Mouse (Mus musculus): ENCODE results near the gene Fbp1.

Fbp1 gene

DNA sequence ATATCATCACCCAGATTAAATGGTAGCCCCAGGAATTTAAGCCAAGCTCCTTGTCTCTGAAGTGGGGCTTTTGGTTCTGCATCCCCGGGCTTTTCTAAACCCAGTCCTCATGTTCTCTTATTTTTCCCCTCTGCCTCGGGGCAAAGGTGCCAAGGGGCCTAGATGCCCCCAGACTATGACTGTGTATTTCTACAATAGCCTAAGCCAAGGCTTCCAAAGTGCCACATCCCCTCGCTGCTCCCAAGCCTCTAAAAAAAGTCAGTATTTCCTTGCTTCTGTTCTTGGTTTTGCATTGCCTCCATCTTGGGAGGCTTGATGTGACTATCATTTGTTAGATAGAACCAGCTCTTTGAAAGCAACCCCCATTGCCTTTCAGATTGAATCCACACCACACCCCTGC, 3.5 kb downstream of the Fbp1 start:
- in situ Hi-C loops (cut with MboI, MseI) = no loop called here

DNA sequence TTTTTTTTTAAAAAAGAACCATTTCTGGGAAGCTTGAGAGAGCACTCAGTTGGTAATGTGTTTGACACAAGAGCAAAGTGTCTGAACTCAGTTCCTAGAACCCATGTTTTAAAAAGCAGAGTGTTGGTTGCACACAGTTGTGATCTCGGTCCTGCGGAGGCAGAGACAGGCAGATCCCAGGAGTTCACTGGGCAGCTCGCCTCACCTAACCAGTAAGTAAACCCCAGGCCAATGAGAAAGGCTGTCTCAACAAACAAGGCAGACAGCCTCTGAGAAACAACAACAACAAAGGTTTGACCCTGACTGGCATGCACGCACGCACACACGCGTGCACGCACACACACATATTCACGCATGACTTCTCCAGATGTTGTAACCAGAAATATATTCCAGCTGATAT, 4.2 kb downstream of the Fbp1 start:
- in situ Hi-C loops (cut with MboI, MseI) = no loop called here

DNA sequence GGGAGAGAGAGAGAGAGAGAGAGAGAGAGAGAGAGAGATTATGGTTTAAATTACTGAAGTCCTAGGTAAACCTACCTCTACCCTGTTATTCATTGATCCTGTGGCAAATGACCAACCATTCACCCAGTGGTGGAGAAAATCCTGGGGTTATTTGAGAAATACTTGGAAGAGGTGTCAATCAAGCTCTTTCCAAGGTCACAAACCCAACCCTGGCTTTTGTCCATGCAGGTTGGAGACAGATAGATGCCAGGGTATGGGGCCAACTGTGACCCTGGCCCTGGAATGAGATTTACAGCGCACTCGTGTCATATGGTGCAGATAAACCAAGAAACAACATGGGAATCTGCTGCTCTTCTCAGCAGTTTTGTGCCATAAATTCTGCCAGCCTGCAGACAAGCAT, 4.6 kb downstream of the Fbp1 start:
- in situ Hi-C loops (cut with MboI, MseI) = no loop called here

GRCm38 (mm10) chr13:62882856-62883255, 5.2 kb downstream of the Fbp1 start:
- in situ Hi-C loops (cut with MboI, MseI) = no loop called here

DNA sequence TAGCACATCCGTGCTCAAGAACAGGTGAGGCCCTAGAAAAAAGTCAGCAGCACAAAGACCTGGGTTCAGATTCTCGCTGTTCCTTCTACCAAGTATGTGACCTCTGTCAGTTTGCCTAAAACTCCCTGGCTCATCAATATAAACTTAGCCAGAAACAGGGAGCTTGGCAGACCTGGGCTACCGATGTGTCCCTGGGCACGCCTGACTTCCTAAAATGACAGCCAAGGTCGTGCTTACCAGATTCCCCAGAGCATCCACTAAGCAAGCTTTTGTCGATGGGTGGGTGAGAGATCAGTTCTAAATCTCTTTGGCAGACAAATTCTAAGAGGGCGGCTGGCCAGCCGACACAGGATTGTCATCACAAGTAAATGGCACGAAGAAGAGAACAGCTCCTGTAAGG, 6.7 kb downstream of the Fbp1 start:
- in situ Hi-C loops (cut with MboI, MseI) = no loop called here

- in situ Hi-C loops (cut with MboI, MseI) = no loop called here
Measured at GRCm38 (mm10) chr13:62879831-62880615, 8.1 kb downstream of the Fbp1 start.

DNA sequence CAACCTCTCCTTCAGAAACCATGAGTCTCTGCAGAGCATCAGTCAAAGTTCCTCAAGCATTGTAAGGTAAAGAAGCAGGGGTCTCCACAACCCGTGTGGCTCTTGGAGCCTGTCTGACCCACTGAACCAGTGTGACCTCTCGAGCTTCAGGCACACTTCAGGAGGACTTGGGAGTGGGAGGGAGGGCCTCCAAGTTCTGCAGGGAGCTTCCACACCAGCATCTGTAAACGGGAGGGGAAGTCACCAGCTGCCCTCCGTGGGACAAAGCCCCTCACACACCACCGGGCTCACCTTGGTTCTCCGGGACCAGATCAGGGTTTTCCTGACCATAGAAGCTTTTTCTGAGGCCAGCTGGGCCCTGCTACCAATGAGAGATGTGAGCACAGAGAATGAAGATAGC, 8.7 kb downstream of the Fbp1 start:
- in situ Hi-C loops (cut with MboI, MseI) = no loop called here

DNA sequence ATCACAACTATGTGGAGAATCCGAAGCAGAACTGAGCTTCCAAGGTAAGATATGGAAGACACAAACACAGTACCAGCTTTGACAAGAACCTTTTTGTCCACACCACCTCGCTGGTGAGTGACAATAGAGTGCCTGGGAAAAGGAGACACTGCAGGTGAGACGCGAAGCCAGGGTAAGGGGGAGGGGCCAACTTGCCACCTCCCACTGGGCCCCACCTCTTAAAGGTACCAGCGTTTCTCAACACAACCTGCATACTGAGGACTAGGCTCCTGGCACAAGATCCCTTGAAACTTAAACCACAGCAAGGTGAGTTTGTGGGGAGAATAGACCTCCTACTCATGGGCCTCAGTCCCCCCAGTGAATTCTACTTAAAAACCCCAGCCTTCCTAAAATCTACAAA, 10.8 kb downstream of the Fbp1 start:
- in situ Hi-C loops (cut with MboI, MseI) = no loop called here

- in situ Hi-C loops (cut with MboI, MseI) = no loop called here
Measured at GRCm38 (mm10) chr13:62876111-62876510, 12.0 kb downstream of the Fbp1 start.

- in situ Hi-C loops (cut with MboI, MseI) = no loop called here
Measured at GRCm38 (mm10) chr13:62872252-62872651, 15.8 kb downstream of the Fbp1 start.

- in situ Hi-C loops (cut with MboI, MseI) = no loop called here
Measured at GRCm38 (mm10) chr13:62870605-62871004, 17.5 kb downstream of the Fbp1 start.

- in situ Hi-C loops (cut with MboI, MseI) = loop anchor here (5.0 kb wide), 1 partner anchor 100 kb away; no protein-coding TSS in a partner anchor
Measured at GRCm38 (mm10) chr13:62866817-62867216, 21.3 kb downstream of the Fbp1 start.

DNA sequence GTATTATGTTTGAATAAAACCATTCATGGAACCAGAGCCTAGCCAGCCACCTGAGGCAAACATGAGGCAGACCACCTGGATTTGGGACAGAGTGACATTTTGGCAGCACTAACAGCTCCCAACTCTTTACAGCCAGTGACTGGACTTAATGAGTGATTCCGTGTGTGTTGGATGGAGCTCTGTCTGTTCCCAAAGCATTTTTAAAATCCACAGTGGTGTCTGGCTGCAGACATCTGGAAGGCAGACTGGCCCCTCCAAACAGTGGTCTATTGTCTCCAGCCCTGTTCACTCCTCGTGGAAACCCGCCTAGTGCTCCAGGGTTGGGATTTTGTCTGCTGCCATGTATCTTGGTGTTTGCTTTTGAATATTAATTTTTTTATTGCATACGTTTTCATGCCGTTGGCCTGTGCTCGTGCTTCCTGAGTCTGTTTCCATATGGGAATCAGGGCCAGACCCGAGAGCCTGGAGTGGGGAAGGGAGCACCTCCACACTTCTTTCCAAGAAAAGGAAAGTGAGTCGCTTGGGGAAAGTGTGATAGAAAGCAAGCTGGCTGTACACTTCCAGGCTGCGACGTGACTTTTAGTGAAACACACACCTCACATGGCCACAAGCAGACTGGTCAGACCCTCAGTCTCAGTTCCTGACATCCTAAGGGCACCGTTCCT, 22.3 kb downstream of the Fbp1 start:
- in situ Hi-C loops (cut with MboI, MseI) = loop anchor here (5.0 kb wide), 1 partner anchor 98 kb away; no protein-coding TSS in a partner anchor

GRCm38 (mm10) chr13:62863771-62864170, 24.3 kb downstream of the Fbp1 start:
- in situ Hi-C loops (cut with MboI, MseI) = no loop called here

DNA sequence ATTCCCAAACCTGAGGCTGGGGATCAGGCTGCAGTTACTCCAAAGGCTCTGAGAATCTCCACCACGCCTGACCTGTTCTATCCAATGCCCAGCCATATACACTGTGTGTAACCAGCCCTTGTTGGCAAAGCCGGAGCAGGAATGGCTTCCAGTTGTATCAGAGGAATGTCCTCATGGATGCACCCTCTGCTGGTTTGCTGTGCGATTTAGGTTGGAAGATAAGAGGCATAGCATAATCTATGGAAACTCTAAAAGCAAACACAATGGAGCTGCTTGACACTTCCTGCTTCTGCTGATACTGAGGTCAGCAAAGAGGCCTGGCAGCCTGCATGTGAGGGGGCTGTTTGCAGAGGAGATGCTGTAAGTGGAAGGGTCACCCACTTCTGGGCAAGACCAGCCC, 25.2 kb downstream of the Fbp1 start:
- in situ Hi-C loops (cut with MboI, MseI) = no loop called here

GRCm38 (mm10) chr13:62860068-62860467, 28.0 kb downstream of the Fbp1 start:
- in situ Hi-C loops (cut with MboI, MseI) = no loop called here

- in situ Hi-C loops (cut with MboI, MseI) = loop anchor here (5.0 kb wide), 1 partner anchor 392 kb away; the partner anchor contains the start of gene Gm49359
Measured at GRCm38 (mm10) chr13:62859251-62859650, 28.8 kb downstream of the Fbp1 start.

- in situ Hi-C loops (cut with MboI, MseI) = loop anchor here (5.0 kb wide), 1 partner anchor 391 kb away; the partner anchor contains the start of gene Gm49359
Measured at GRCm38 (mm10) chr13:62857941-62858915, 29.9 kb downstream of the Fbp1 start, which contains the start of gene Fbp2. TSS of gene Fbp2 (minus strand) at chr13:62858422.

- in situ Hi-C loops (cut with MboI, MseI) = loop anchor here (5.0 kb wide), 1 partner anchor 390 kb away; the partner anchor contains the start of gene Gm49359
Measured at GRCm38 (mm10) chr13:62856850-62857249, 31.2 kb downstream of the Fbp1 start.

DNA sequence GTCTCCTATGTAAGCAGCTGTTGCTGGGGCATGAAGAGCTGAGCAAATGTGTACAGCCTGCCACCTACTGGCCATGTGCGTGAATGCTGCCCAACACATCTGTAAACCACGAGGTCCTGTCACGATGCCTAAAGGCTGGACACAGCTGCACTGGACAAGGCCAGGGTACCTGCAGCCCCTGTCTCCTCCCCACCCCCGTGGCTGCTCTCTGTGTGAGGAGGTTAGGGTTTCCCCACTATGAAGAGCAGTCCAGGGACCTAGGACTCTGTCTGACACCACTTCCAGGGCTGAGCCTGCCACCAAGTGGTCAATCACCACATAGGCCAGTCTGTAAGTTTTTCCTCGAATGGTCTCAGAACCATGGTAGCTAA, 31.8 kb downstream of the Fbp1 start:
- in situ Hi-C loops (cut with MboI, MseI) = loop anchor here (5.0 kb wide), 1 partner anchor 389 kb away; the partner anchor contains the start of gene Gm49359

Data from T-helper 1 cell (primary cell).